Mouse (Mus musculus) liver, adult 2 months (tissue): ENCODE data around the gene Spint3. TPM values are rescaled to one million over a fixed set of nuclear protein-coding genes. Genes with fewer than 3 reads are reported as not detected.
"Not testable (repeated sequence)": the region's sequence is repeated elsewhere in the genome, so short reads cannot be mapped to it uniquely, and the experiment has no call there.

ENCODE experiments used
- DNase-seq: peaks from one replicate; pipeline ENCODE4 v3.0.0-alpha.2; 2011; ENCODE audit warnings: low read depth, low spot score; ENCODE audit errors: extremely low read depth
- H3K27ac ChIP-seq: fragments of 200-500 bp; replicated peaks from 2 replicates; pipeline ENCODE4 v1.5.1; 2012; ENCODE audit warnings: low read depth, mild to moderate bottlenecking, control low read depth, inconsistent platforms, low read length; ENCODE audit not compliant: insufficient read depth
- H3K27me3 ChIP-seq: fragments of 200-500 bp; 2 replicates; pipeline ENCODE4 v1.6.1; 2012; ENCODE audit warnings: mild to moderate bottlenecking, moderate library complexity, low read length, inconsistent platforms; ENCODE audit not compliant: control insufficient read depth, insufficient read depth
- H3K36me3 ChIP-seq: fragments of 200-500 bp; 2 replicates; pipeline ENCODE4 v1.6.1; 2012; ENCODE audit warnings: low read length, inconsistent platforms; ENCODE audit not compliant: control insufficient read depth, insufficient read depth
- H3K4me1 ChIP-seq: fragments of 200-500 bp; 2 replicates; pipeline ENCODE4 v1.6.1; 2011; ENCODE audit warnings: low read length; ENCODE audit not compliant: control insufficient read depth, insufficient read depth
- H3K4me3 ChIP-seq: fragments of 200-500 bp; 2 replicates; pipeline ENCODE4 v1.5.1; 2011; ENCODE audit warnings: low read depth, mild to moderate bottlenecking, control low read depth, low read length, moderate library complexity; ENCODE audit not compliant: insufficient read depth
- H3K79me2 ChIP-seq: fragments of 200-500 bp; 2 replicates; pipeline ENCODE4 v1.6.1; 2012; ENCODE audit warnings: inconsistent platforms, mild to moderate bottlenecking, low read length, moderate library complexity; ENCODE audit not compliant: control insufficient read depth, insufficient read depth
- H3K9ac ChIP-seq: fragments of 200-500 bp; 2 replicates; pipeline ENCODE4 v1.6.1; 2012; ENCODE audit warnings: low read depth, mild to moderate bottlenecking, control low read depth, inconsistent platforms, low read length
- CTCF ChIP-seq: fragments of 200-500 bp; IDR thresholded peaks from 2 replicates; pipeline ENCODE4 v1.5.1; 2011; ENCODE audit warnings: low read depth, low read length, control low read depth
- POLR2A ChIP-seq: fragments of 200-500 bp; IDR thresholded peaks from 2 replicates; pipeline ENCODE4 v1.6.1; 2011; ENCODE audit warnings: low read length, control low read depth; ENCODE audit not compliant: insufficient read depth; ENCODE audit errors: extremely low read depth
- WGBS: fragments of 180-500 bp; shearing (Covaris S2); methylation state at CpG from one replicate; pipeline ENCODE4 v1.1.7; 2018; 5-methylcytosine and 5-hydroxymethylcytosine counted together
- polyA plus RNA-seq: library from polyadenylated mRNA; depleted of rRNA; stranded (reverse); fragments of >200 nt; gene quantifications from 2 replicates; pipeline ENCODE4 v1.2.3, GENCODE M21; 2012
- total RNA-seq: library from RNA; depleted of rRNA; stranded (reverse); fragments of >200 nt; gene quantifications from 2 replicates; pipeline ENCODE4 v1.2.3, GENCODE M21; 2014

The Spint3 gene
- total and polyA plus RNA-seq, 2 experiments = not detected

GRCm38 (mm10) chr2:164604411-164604810 lies 31.2 kb upstream of the Spint3 start:
- H3K4me3 ChIP-seq = no peak overlapping the region
- H3K27ac ChIP-seq = no peak overlapping the region
- TF ChIP-seq POLR2A = no peak
- no peak for TF ChIP-seq CTCF
- H3K27me3 ChIP-seq = 0 out of 2 replicates have a peak, but pooled peaks cover 2% of the 10 kb centered on the region
- H3K9ac ChIP-seq = no peak overlapping the region
- WGBS = 90% methylated on average over 8 of the region's 8 CpGs
- no peaks in the 10 kb centered on the region for H3K79me2 ChIP-seq
- no peaks in the 10 kb centered on the region for H3K4me1 ChIP-seq
- no peak for DNase-seq
- no peaks in the 10 kb centered on the region for H3K36me3 ChIP-seq

GRCm38 (mm10) chr2:164603482-164603881 lies 30.2 kb upstream of the Spint3 start:
- no peaks in the 10 kb centered on the region for H3K36me3 ChIP-seq
- no peak overlapping the region for H3K27ac ChIP-seq
- H3K79me2 ChIP-seq = no peaks in the 10 kb centered on the region
- TF ChIP-seq CTCF (no peak), POLR2A (no peak)
- H3K27me3 ChIP-seq = 0 out of 2 replicates have a peak, but pooled peaks cover 2% of the 10 kb centered on the region
- H3K9ac ChIP-seq = no peak overlapping the region
- no peak overlapping the region for H3K4me3 ChIP-seq
- 94% methylated on average over 3 of the region's 3 CpGs for WGBS
- DNase-seq = no peak
- H3K4me1 ChIP-seq = no peaks in the 10 kb centered on the region

GRCm38 (mm10) chr2:164600179-164600578 lies 26.9 kb upstream of the Spint3 start:
- H3K9ac ChIP-seq = no peak overlapping the region
- no peaks in the 10 kb centered on the region for H3K36me3 ChIP-seq
- TF ChIP-seq POLR2A (no peak), CTCF (peak; percentile 19; the same call in 1 of the 2 replicates)
- WGBS = 61% methylated on average over 3 of the region's 3 CpGs
- DNase-seq = no peak
- no peaks in the 10 kb centered on the region for H3K79me2 ChIP-seq
- H3K27ac ChIP-seq = no peak overlapping the region
- no peak overlapping the region for H3K4me3 ChIP-seq
- 0 out of 2 replicates have a peak, but pooled peaks cover 2% of the 10 kb centered on the region for H3K27me3 ChIP-seq
- no peaks in the 10 kb centered on the region for H3K4me1 ChIP-seq

- Histone ChIP-seq H3K36me3 (no peaks in the 10 kb centered on the region), H3K4me1 (no peaks in the 10 kb centered on the region), H3K27me3 (no peaks in the 10 kb centered on the region), H3K4me3 (no peak within 1 kb of the TSS), H3K27ac (no peak within 1 kb of the TSS), H3K9ac (no peak within 1 kb of the TSS), H3K79me2 (no peaks in the 10 kb centered on the region)
- no peak for TF ChIP-seq CTCF
- TF ChIP-seq POLR2A = no peak
- WGBS = 79% methylated on average over 4 of the region's 4 CpGs
- no peak for DNase-seq
Measured at GRCm38 (mm10) chr2:164593494-164593893, 20.2 kb upstream of the Spint3 start, which contains the start of gene Eppin. Gene Eppin (minus strand): TSS chr2:164593594.

GRCm38 (mm10) chr2:164592014-164592413 lies 18.8 kb upstream of the Spint3 start:
- WGBS = 5% methylated on average over 4 of the region's 4 CpGs
- Histone ChIP-seq H3K9ac (no peak overlapping the region), H3K79me2 (no peaks in the 10 kb centered on the region), H3K27me3 (no peaks in the 10 kb centered on the region), H3K36me3 (no peaks in the 10 kb centered on the region), H3K27ac (no peak overlapping the region), H3K4me1 (no peaks in the 10 kb centered on the region), H3K4me3 (no peak overlapping the region)
- TF ChIP-seq POLR2A (no peak), CTCF (peak; percentile 55)
- peak; percentile 14 for DNase-seq

GRCm38 (mm10) chr2:164585025-164585725 lies 11.9 kb upstream of the Spint3 start, which contains the start of gene Wfdc6a:
Gene Wfdc6a (minus strand): TSS chr2:164585447.
- WGBS = 61% methylated on average over 13 of the region's 13 CpGs
- not testable (repeated sequence) for H3K4me3 ChIP-seq, H3K36me3 ChIP-seq, H3K27ac ChIP-seq, H3K79me2 ChIP-seq, DNase-seq, H3K27me3 ChIP-seq, H3K9ac ChIP-seq, H3K4me1 ChIP-seq
